Mouse (Mus musculus) lung, postnatal 0 days (tissue): ENCODE results near the gene Platr25. TPM values are rescaled to one million over a fixed set of nuclear protein-coding genes. Genes with fewer than 3 reads are reported as not detected.
"Not testable (repeated sequence)": the region's sequence is repeated elsewhere in the genome, so short reads cannot be mapped to it uniquely, and the experiment has no call there.

ENCODE experiments used
- ATAC-seq: fragments of 200-750 bp; cut with Nextera tagmentation; 2 replicates; pipeline ENCODE4 v1.8.0; 2017; ENCODE audit warnings: moderate library complexity
- DNase-seq: peaks from one replicate; pipeline ENCODE4 v3.0.0-alpha.2; 2016; ENCODE audit warnings: low spot score
- H3K27ac ChIP-seq: fragments of 300-500 bp; sonication (generic); 2 replicates; pipeline ENCODE4 v1.5.1; 2014; ENCODE audit warnings: antibody characterized with exemption, mild to moderate bottlenecking, low read length, mixed read lengths
- H3K27me3 ChIP-seq: fragments of 300-500 bp; sonication (generic); replicated peaks from 2 replicates; pipeline ENCODE4 v1.6.1; 2014; ENCODE audit warnings: low read length, mixed read lengths; ENCODE audit not compliant: insufficient read depth
- H3K36me3 ChIP-seq: fragments of 300-500 bp; sonication (generic); 2 replicates; pipeline ENCODE4 v1.6.1; 2014; ENCODE audit warnings: low read length, mixed read lengths; ENCODE audit not compliant: insufficient read depth
- H3K4me1 ChIP-seq: fragments of 300-500 bp; sonication (generic); 2 replicates; pipeline ENCODE4 v1.6.1; 2014; ENCODE audit warnings: antibody characterized with exemption, low read depth, low read length, mixed read lengths; ENCODE audit not compliant: insufficient read depth
- H3K4me2 ChIP-seq: fragments of 300-500 bp; sonication (generic); replicated peaks from 2 replicates; pipeline ENCODE4 v1.6.1; 2014; ENCODE audit warnings: low read depth, mild to moderate bottlenecking, low read length, moderate library complexity, mixed read lengths
- H3K4me3 ChIP-seq: fragments of 300-500 bp; sonication (generic); 2 replicates; pipeline ENCODE4 v1.5.1; 2014; ENCODE audit warnings: low read depth, low read length
- H3K9ac ChIP-seq: fragments of 300-500 bp; sonication (generic); replicated peaks from 2 replicates; pipeline ENCODE4 v1.6.1; 2014; ENCODE audit warnings: low read depth, mild to moderate bottlenecking
- H3K9me3 ChIP-seq: fragments of 300-500 bp; sonication (generic); 2 replicates; pipeline ENCODE4 v1.6.1; 2016; ENCODE audit warnings: low read length, mixed read lengths
- CTCF ChIP-seq: IDR thresholded peaks from 2 replicates; pipeline ENCODE4 v1.5.1; 2016; ENCODE audit warnings: antibody characterized with exemption, mild to moderate bottlenecking
- EP300 ChIP-seq: IDR thresholded peaks from 2 replicates; pipeline ENCODE4 v1.6.1; 2016; ENCODE audit warnings: antibody characterized with exemption, mild to moderate bottlenecking, control low read depth
- WGBS: fragments of 180-500 bp; shearing (Covaris S2); extraction: QIAGEN DNeasy Blood & Tissue Kit; methylation state at CpG from one replicate; pipeline ENCODE4 v1.1.7; 2014; 5-methylcytosine and 5-hydroxymethylcytosine counted together
- polyA plus RNA-seq: library from polyadenylated mRNA; unstranded; fragments of >200 nt; fragmentation: Nextera tagmentation; extraction: Ambion mirVana; gene quantifications from 2 replicates; pipeline ENCODE4 v1.2.1, GENCODE M21; 2015

Gene Platr25
- polyA plus RNA-seq = 8.4 and 9.0 TPM in 2 replicates

- not testable (repeated sequence) for H3K36me3 ChIP-seq, H3K27me3 ChIP-seq, H3K9me3 ChIP-seq, H3K9ac ChIP-seq, H3K4me1 ChIP-seq, H3K27ac ChIP-seq
- DNase-seq (peak; percentile 72), ATAC-seq (peak; percentile 86)
- H3K4me2 ChIP-seq = peak within 1 kb of the TSS; percentile 54
- 8% methylated on average over 20 of the region's 20 CpGs for WGBS
- peak within 1 kb of the TSS; percentile 38 for H3K4me3 ChIP-seq
These were observed at the start of gene Platr25 for GRCm38 (mm10) chr13:62760432-62761415. TSS of gene Platr25 (minus strand) at chr13:62760709.

GRCm38 (mm10) chr13:62807981-62808380 lies 47.5 kb upstream of the Platr25 start:
- not testable (repeated sequence) for H3K4me2 ChIP-seq, H3K9ac ChIP-seq, H3K9me3 ChIP-seq, ATAC-seq, H3K4me1 ChIP-seq, H3K4me3 ChIP-seq, H3K27ac ChIP-seq, H3K36me3 ChIP-seq, DNase-seq, H3K27me3 ChIP-seq
- WGBS = 88% methylated on average over 6 of the region's 6 CpGs

- DNase-seq, H3K9ac ChIP-seq, ATAC-seq, H3K27ac ChIP-seq, H3K27me3 ChIP-seq, H3K9me3 ChIP-seq, H3K4me1 ChIP-seq, H3K36me3 ChIP-seq: not testable (repeated sequence)
- Histone ChIP-seq H3K4me2 (peak overlapping the region; percentile 58), H3K4me3 (peak overlapping the region; percentile 40)
- 48% methylated on average over 2 of the region's 2 CpGs for WGBS
These were observed 25.6 kb upstream of the Platr25 start for GRCm38 (mm10) chr13:62786135-62786493.

GRCm38 (mm10) chr13:62785199-62786134 lies 25.0 kb upstream of the Platr25 start, which contains the start of gene Gm5141:
TSS of gene Gm5141 (minus strand) at chr13:62785808.
- not testable (repeated sequence) for H3K9me3 ChIP-seq, H3K4me1 ChIP-seq, H3K27ac ChIP-seq, H3K36me3 ChIP-seq, H3K27me3 ChIP-seq, H3K9ac ChIP-seq
- DNase-seq (peak; percentile 33), ATAC-seq (peak; percentile 98)
- Histone ChIP-seq H3K4me3 (peak within 1 kb of the TSS; percentile 40), H3K4me2 (peak within 1 kb of the TSS; percentile 58)
- 3% methylated on average over 20 of the region's 23 CpGs for WGBS

GRCm38 (mm10) chr13:62763806-62764205 lies 3.3 kb upstream of the Platr25 start:
- H3K9ac ChIP-seq, H3K27ac ChIP-seq, H3K36me3 ChIP-seq, H3K9me3 ChIP-seq, H3K4me1 ChIP-seq, H3K4me3 ChIP-seq, H3K27me3 ChIP-seq, H3K4me2 ChIP-seq, ATAC-seq: not testable (repeated sequence)
- peak; percentile 75 for TF ChIP-seq CTCF
- WGBS = 64% methylated on average over 2 of the region's 2 CpGs
- peak; percentile 38 for DNase-seq

- no peaks in the 10 kb centered on the region for H3K36me3 ChIP-seq
- 96% methylated on average over 2 of the region's 2 CpGs for WGBS
- no peak overlapping the region for H3K9ac ChIP-seq
- H3K4me2 ChIP-seq = no peak overlapping the region
- ATAC-seq (no peak), DNase-seq (no peak)
- TF ChIP-seq CTCF = no peak
- no peak for TF ChIP-seq EP300
- no peaks in the 10 kb centered on the region for H3K4me1 ChIP-seq
- no peak overlapping the region for H3K27ac ChIP-seq
- H3K27me3 ChIP-seq = no peaks in the 10 kb centered on the region
- H3K4me3 ChIP-seq = no peak overlapping the region
- no peaks in the 10 kb centered on the region for H3K9me3 ChIP-seq
These were observed 27.2 kb downstream of the Platr25 start for GRCm38 (mm10) chr13:62733322-62733721.

- not testable (repeated sequence) for H3K27me3 ChIP-seq, H3K9ac ChIP-seq, H3K36me3 ChIP-seq, H3K27ac ChIP-seq, DNase-seq, H3K4me2 ChIP-seq, H3K4me3 ChIP-seq, H3K9me3 ChIP-seq, H3K4me1 ChIP-seq, ATAC-seq
- WGBS = 92% methylated on average over 8 of the region's 8 CpGs
These were observed 47.9 kb downstream of the Platr25 start for GRCm38 (mm10) chr13:62712611-62713010.

- ATAC-seq, DNase-seq, H3K27me3 ChIP-seq, H3K4me1 ChIP-seq, H3K27ac ChIP-seq, H3K36me3 ChIP-seq, H3K9me3 ChIP-seq: not testable (repeated sequence)
- Histone ChIP-seq H3K9ac (0 out of 2 replicates have a peak overlapping the region, but pooled peaks have one; percentile 2), H3K4me3 (peak overlapping the region; percentile 36), H3K4me2 (peak overlapping the region; percentile 48)
- 17% methylated on average over 4 of the region's 4 CpGs for WGBS
These were observed 75.2 kb downstream of the Platr25 start for GRCm38 (mm10) chr13:62685287-62685648.
